Mouse (Mus musculus) lung, embryonic 15.5 days (tissue): ENCODE measurements around the gene Mfn1. TPM values are rescaled to one million over a fixed set of nuclear protein-coding genes. Genes with fewer than 3 reads are reported as not detected.

Experiments used
- ATAC-seq: fragments of 200-750 bp; cut with Nextera tagmentation; 2 replicates; pipeline ENCODE4 v1.8.0; 2017; ENCODE audit warnings: moderate number of reproducible peaks, borderline replicate concordance; ENCODE audit not compliant: low FRiP score, low TSS enrichment; ENCODE audit errors: extremely low read depth
- H3K27ac ChIP-seq: fragments of 300-500 bp; sonication (generic); 2 replicates; pipeline ENCODE4 v1.5.1; 2015; ENCODE audit warnings: moderate library complexity, mild to moderate bottlenecking, inconsistent platforms
- H3K27me3 ChIP-seq: fragments of 300-500 bp; sonication (generic); 2 replicates; pipeline ENCODE4 v1.6.1; 2015; ENCODE audit warnings: inconsistent platforms
- H3K36me3 ChIP-seq: fragments of 300-500 bp; sonication (generic); 2 replicates; pipeline ENCODE4 v1.6.1; 2015; ENCODE audit warnings: inconsistent platforms
- H3K4me1 ChIP-seq: fragments of 300-500 bp; sonication (generic); 2 replicates; pipeline ENCODE4 v1.6.1; 2015; ENCODE audit warnings: inconsistent platforms
- H3K4me2 ChIP-seq: fragments of 300-500 bp; sonication (generic); 2 replicates; pipeline ENCODE4 v1.6.1; 2015; ENCODE audit warnings: inconsistent platforms, mild to moderate bottlenecking, moderate library complexity
- H3K4me3 ChIP-seq: fragments of 300-500 bp; sonication (generic); 2 replicates; pipeline ENCODE4 v1.5.1; 2015; ENCODE audit warnings: mild to moderate bottlenecking, inconsistent platforms
- H3K9ac ChIP-seq: fragments of 300-500 bp; sonication (generic); 2 replicates; pipeline ENCODE4 v1.6.1; 2015; ENCODE audit warnings: inconsistent platforms
- H3K9me3 ChIP-seq: fragments of 300-500 bp; sonication (generic); 2 replicates; pipeline ENCODE4 v1.6.1; 2016; ENCODE audit warnings: inconsistent platforms
- WGBS: fragments of 180-500 bp; shearing (Covaris S2); methylation state at CpG from one replicate; pipeline ENCODE4 v1.1.7; 2015; 5-methylcytosine and 5-hydroxymethylcytosine counted together
- polyA plus RNA-seq: library from polyadenylated mRNA; unstranded; fragments of >200 nt; fragmentation: Nextera tagmentation; extraction: Ambion mirVana; gene quantifications from 2 replicates; pipeline ENCODE4 v1.2.1, GENCODE M21; 2015

Gene Mfn1
- polyA plus RNA-seq, 1 experiment from 2014 or later = 36.1 TPM

GRCm38 (mm10) chr3:32616331-32617052 is 87.2 kb downstream of the Mfn1 start, which contains the start of gene Gnb4:
TSS of gene Gnb4 (minus strand) at chr3:32616585.
- no peaks in the 10 kb centered on the region for H3K27me3 ChIP-seq
- ATAC-seq = peak; percentile 94
- H3K27ac ChIP-seq = peak within 1 kb of the TSS; percentile 82
- H3K4me3 ChIP-seq = peak within 1 kb of the TSS; percentile 70
- peak within 1 kb of the TSS; percentile 60 for H3K9ac ChIP-seq
- 0 out of 2 replicates have a peak, but pooled peaks cover 11% of the 10 kb centered on the region for H3K4me1 ChIP-seq
- WGBS = 2% methylated on average over 53 of the region's 83 CpGs
- no peaks in the 10 kb centered on the region for H3K36me3 ChIP-seq
- H3K4me2 ChIP-seq = peak within 1 kb of the TSS; percentile 80
- H3K9me3 ChIP-seq = no peaks in the 10 kb centered on the region

DNA sequence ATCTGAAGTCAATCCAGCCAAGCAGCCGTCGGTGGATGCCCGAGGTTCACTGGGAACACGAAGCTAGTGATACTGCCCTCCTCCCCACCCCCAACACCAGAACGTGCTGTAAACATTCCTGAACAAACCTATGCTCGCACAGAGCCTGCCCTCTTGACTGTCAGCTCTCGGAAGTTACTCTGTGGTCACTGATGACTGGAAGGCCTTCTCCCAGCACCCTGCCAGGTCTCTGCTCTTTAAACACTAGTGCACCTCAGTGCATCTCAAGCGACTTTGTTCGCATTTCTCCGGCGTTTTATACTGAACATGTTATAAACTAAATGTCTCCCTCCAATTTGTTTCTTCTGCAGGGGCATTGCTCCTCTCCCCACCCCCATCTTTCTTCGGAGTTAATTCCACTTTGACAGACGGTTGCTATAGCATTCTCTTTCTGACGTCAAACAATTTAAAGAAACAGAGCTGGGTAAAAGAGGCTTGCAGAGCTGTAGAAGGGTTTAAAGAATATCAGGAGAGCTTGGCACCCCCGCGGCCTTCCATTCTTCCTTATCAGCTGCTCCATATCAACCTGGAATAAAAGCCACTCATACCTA is 87.9 kb downstream of the Mfn1 start:
- peak overlapping the region; percentile 70 for H3K4me3 ChIP-seq
- H3K4me2 ChIP-seq = peak overlapping the region; percentile 80
- no peaks in the 10 kb centered on the region for H3K27me3 ChIP-seq
- WGBS = 8% methylated on average over 16 of the region's 16 CpGs
- H3K27ac ChIP-seq = peak overlapping the region; percentile 82
- no peaks in the 10 kb centered on the region for H3K36me3 ChIP-seq
- ATAC-seq = peak; percentile 31
- peak overlapping the region; percentile 60 for H3K9ac ChIP-seq
- no peaks in the 10 kb centered on the region for H3K9me3 ChIP-seq
- H3K4me1 ChIP-seq = 0 out of 2 replicates have a peak, but pooled peaks cover 9% of the 10 kb centered on the region

DNA sequence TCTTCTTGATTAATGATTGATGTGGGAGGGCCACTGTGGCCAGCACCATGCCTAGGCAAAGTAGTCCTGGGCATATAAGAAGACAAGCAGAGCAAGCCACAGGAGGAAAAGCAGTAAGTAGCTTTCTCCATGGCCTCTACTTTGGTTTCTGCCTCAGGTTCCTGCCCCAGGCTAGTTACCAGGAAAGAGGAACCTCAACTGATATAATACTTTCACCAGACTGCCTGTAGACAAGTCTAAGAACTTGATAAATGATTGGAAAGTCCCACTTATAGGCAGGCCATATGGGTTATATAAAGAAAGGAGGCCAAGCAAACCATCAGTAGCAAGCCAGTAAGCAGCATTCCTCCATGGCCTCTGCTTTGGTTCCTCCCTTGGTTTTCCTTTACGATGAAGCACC is 92.4 kb downstream of the Mfn1 start:
- no peak for ATAC-seq
- Histone ChIP-seq H3K4me2 (no peak overlapping the region), H3K27me3 (no peaks in the 10 kb centered on the region), H3K36me3 (no peaks in the 10 kb centered on the region), H3K9ac (no peak overlapping the region), H3K4me3 (no peak overlapping the region), H3K9me3 (no peaks in the 10 kb centered on the region), H3K27ac (no peak overlapping the region), H3K4me1 (0 out of 2 replicates have a peak, but pooled peaks cover 5% of the 10 kb centered on the region)
- WGBS = 71% methylated on average over 1 of the region's 1 CpGs

- Histone ChIP-seq H3K4me3 (no peak overlapping the region), H3K9me3 (no peaks in the 10 kb centered on the region), H3K4me1 (0 out of 2 replicates have a peak, but pooled peaks cover under 1% of the 10 kb centered on the region), H3K4me2 (no peak overlapping the region), H3K36me3 (no peaks in the 10 kb centered on the region), H3K27ac (no peak overlapping the region), H3K27me3 (no peaks in the 10 kb centered on the region), H3K9ac (no peak overlapping the region)
- ATAC-seq = no peak
- WGBS = 79% methylated on average over 3 of the region's 3 CpGs
Observed at GRCm38 (mm10) chr3:32622106-32622505, 92.8 kb downstream of the Mfn1 start.

- Histone ChIP-seq H3K4me1 (no peaks in the 10 kb centered on the region), H3K4me2 (no peak overlapping the region), H3K9me3 (no peaks in the 10 kb centered on the region), H3K27ac (no peak overlapping the region), H3K36me3 (no peaks in the 10 kb centered on the region), H3K27me3 (no peaks in the 10 kb centered on the region), H3K9ac (no peak overlapping the region), H3K4me3 (no peak overlapping the region)
- no peak for ATAC-seq
- 79% methylated on average over 7 of the region's 7 CpGs for WGBS
Observed at GRCm38 (mm10) chr3:32628141-32628540, 98.9 kb downstream of the Mfn1 start.

Other genes starting within 250 kb of the Mfn1 start
- gene Zmat3, start 163.5 kb upstream of the Mfn1 start, polyA plus RNA-seq = 3.2 and 3.5 TPM in 2 replicates
- gene Pik3ca, start 131.8 kb upstream of the Mfn1 start, polyA plus RNA-seq = 10.5 and 10.9 TPM in 2 replicates
- gene Kcnmb3, start 37.2 kb upstream of the Mfn1 start, polyA plus RNA-seq = 0.09 TPM in 1 of 2 replicates, not detected in the other
- gene Zfp639, start 19.2 kb upstream of the Mfn1 start, polyA plus RNA-seq = 38.0 and 38.6 TPM in 2 replicates
- gene Gnb4, start 87.1 kb downstream of the Mfn1 start, polyA plus RNA-seq = 82.3 and 82.5 TPM in 2 replicates
- gene Actl6a, start 176.8 kb downstream of the Mfn1 start, polyA plus RNA-seq = 174 and 181 TPM in 2 replicates
- 291 and 306 TPM in 2 replicates for gene Ndufb5, start 207.5 kb downstream of the Mfn1 start, polyA plus RNA-seq
- gene Mrpl47, start 208.1 kb downstream of the Mfn1 start, polyA plus RNA-seq = 30.7 and 32.5 TPM in 2 replicates